Mouse (Mus musculus) embryonic facial prominence, embryonic 12.5 days (tissue): ENCODE measurements around the gene Il1rl1. TPM values are rescaled to one million over a fixed set of nuclear protein-coding genes. Genes with fewer than 3 reads are reported as not detected.

Experiments
- ATAC-seq: fragments of 200-750 bp; cut with Nextera tagmentation; 2 replicates; pipeline ENCODE4 v1.8.0; 2017; ENCODE audit not compliant: insufficient number of reproducible peaks, insufficient read depth, low FRiP score, low TSS enrichment
- H3K27ac ChIP-seq: fragments of 300-500 bp; sonication (generic); 2 replicates; pipeline ENCODE4 v1.5.1; 2016; ENCODE audit warnings: mild to moderate bottlenecking
- H3K27me3 ChIP-seq: fragments of 300-500 bp; sonication (generic); 2 replicates; pipeline ENCODE4 v1.6.1; 2016; ENCODE audit warnings: mild to moderate bottlenecking, moderate library complexity
- H3K36me3 ChIP-seq: fragments of 300-500 bp; sonication (generic); 2 replicates; pipeline ENCODE4 v1.6.1; 2016; ENCODE audit warnings: mild to moderate bottlenecking
- H3K4me1 ChIP-seq: fragments of 300-500 bp; sonication (generic); 2 replicates; pipeline ENCODE4 v1.6.1; 2016
- H3K4me2 ChIP-seq: fragments of 300-500 bp; sonication (generic); replicated peaks from 2 replicates; pipeline ENCODE4 v1.6.1; 2016; ENCODE audit warnings: mild to moderate bottlenecking, moderate library complexity
- H3K4me3 ChIP-seq: fragments of 300-500 bp; sonication (generic); 2 replicates; pipeline ENCODE4 v1.5.1; 2016; ENCODE audit warnings: mild to moderate bottlenecking
- H3K9ac ChIP-seq: fragments of 300-500 bp; sonication (generic); 2 replicates; pipeline ENCODE4 v1.6.1; 2016; ENCODE audit warnings: mild to moderate bottlenecking, moderate library complexity
- H3K9me3 ChIP-seq: fragments of 300-500 bp; sonication (generic); 2 replicates; pipeline ENCODE4 v1.6.1; 2016; ENCODE audit warnings: mild to moderate bottlenecking, moderate library complexity
- WGBS: fragments of 180-500 bp; shearing (Covaris S2); methylation state at CpG from one replicate; pipeline ENCODE4 v1.1.7; 2016; 5-methylcytosine and 5-hydroxymethylcytosine counted together
- polyA plus RNA-seq: library from polyadenylated mRNA; unstranded; fragments of >200 nt; fragmentation: Nextera tagmentation; extraction: Ambion mirVana; gene quantifications from 2 replicates; pipeline ENCODE4 v1.2.1, GENCODE M21; 2016

Il1rl1 gene
- 0.11 and 0.27 TPM in 2 replicates for polyA plus RNA-seq

DNA sequence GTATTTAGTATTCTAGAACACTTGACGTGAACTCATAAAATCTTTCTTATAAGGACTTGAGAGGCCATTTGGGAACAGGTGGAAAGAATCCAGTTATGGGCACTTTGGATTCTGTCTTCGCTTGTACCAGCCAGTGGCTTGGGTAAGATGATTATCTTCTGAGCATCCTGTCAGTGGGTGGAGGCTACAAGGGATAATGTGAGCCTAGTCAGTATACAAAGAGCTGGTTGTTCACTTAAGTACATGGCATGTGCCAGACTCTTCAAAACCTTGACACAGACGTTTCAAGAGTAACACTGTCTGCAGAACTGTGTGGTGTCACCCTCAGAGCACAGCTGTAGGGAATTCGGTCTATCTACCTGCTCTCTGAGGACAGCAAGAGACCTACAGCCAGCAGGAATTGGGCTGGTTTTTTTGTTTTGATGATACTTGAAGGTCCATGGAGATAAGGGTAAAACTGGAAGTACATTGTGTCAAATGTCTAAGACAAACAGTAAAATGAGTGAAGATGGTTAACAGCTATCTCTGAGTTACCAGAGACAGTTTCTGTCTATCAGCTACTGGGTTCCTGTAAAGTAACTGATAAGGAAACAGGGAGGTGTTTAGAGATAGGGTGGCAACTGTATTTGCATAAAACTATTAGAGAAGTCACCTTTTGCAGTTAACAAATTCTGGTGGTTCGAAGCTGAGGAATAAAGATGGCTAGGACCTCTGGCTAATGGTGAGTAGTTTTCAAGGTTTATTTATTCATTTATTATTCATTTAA lies at the start of gene Il1rl1:
Il1rl1 (plus strand) TSS at position 661 of the 766 bp plus-strand sequence.
- Histone ChIP-seq H3K27ac (no peak within 1 kb of the TSS), H3K4me2 (no peak within 1 kb of the TSS), H3K27me3 (no peaks in the 10 kb centered on the region), H3K36me3 (no peaks in the 10 kb centered on the region), H3K4me3 (no peak within 1 kb of the TSS), H3K9ac (no peak within 1 kb of the TSS), H3K9me3 (no peaks in the 10 kb centered on the region), H3K4me1 (no peaks in the 10 kb centered on the region)
- ATAC-seq: no peak
- 74% methylated on average over 5 of the region's 5 CpGs for WGBS

DNA sequence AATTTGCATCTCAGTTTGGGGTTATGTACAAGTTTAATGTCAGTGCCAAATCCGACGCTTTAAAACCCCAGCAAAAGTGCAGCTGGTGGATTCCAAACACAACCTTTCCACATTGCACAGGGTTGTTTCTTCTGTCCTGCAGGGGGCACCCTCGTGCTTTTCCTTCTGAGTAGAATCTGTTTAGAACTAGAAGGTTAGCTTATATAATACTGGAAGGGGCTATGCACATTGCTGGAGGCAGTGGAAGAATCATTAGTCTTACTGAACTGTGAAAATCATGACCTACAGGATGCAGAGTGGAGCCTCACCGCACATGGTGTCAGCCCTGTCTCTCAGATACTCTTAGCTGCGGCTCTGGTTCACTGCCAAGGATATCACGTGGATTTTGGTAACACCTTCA lies 49.3 kb upstream of the Il1rl1 start:
- Histone ChIP-seq H3K36me3 (no peaks in the 10 kb centered on the region), H3K4me1 (peaks cover 5% of the 10 kb centered on the region; the same call in 1 of the 2 replicates), H3K27ac (no peak overlapping the region), H3K4me2 (no peak overlapping the region), H3K9me3 (no peaks in the 10 kb centered on the region), H3K9ac (no peak overlapping the region), H3K4me3 (no peak overlapping the region), H3K27me3 (no peaks in the 10 kb centered on the region)
- ATAC-seq: no peak
- 57% methylated on average over 6 of the region's 6 CpGs for WGBS

DNA sequence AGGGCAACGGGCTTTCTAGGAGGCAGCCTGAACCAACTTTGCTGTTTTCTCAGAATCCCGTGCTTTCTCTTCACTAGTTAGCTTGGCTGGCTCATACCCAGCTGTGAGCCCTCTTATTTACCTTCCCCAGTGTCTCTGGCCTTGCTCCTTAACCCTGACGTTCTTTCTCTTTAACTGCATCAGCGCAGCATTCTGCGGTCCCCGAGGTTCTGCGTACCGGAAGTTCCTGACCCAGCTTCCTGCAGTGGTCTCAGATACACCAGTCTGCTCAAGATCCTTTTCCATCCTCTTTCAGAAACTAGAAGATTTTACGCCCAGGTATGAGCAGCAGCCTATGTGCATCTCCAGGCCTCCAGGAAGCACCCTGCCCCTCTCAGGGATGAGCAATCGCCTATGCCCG lies 48.4 kb upstream of the Il1rl1 start:
- Histone ChIP-seq H3K9ac (no peak overlapping the region), H3K4me3 (no peak overlapping the region), H3K9me3 (no peaks in the 10 kb centered on the region), H3K27ac (no peak overlapping the region), H3K4me1 (no peaks in the 10 kb centered on the region), H3K4me2 (no peak overlapping the region), H3K36me3 (no peaks in the 10 kb centered on the region), H3K27me3 (no peaks in the 10 kb centered on the region)
- ATAC-seq: no peak
- 81% methylated on average over 11 of the region's 11 CpGs for WGBS

DNA sequence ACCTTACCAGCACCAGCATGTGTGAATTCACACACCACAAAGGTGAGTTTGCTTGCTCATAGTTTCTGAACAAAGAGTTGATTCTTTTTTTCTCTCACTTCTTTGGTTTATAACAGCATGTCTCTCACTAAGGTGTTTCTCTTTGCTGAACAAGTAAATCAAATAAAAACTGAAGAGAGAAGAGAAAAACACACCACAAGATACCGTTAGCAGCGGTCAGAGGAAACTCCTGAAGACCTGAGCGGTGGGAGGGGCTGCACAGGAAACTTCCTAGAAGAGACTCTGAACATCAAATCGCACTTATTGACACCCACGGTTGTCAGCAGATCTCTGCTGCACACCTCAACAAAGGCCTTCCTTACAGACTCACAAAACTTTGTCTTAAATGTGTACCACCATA lies 46.5 kb upstream of the Il1rl1 start:
- H3K4me3 ChIP-seq: no peak overlapping the region
- WGBS: 79% methylated on average over 5 of the region's 5 CpGs
- no peaks in the 10 kb centered on the region for H3K9me3 ChIP-seq
- H3K4me2 ChIP-seq: no peak overlapping the region
- H3K27ac ChIP-seq: no peak overlapping the region
- H3K36me3 ChIP-seq: no peaks in the 10 kb centered on the region
- H3K9ac ChIP-seq: no peak overlapping the region
- no peak for ATAC-seq
- no peaks in the 10 kb centered on the region for H3K4me1 ChIP-seq
- H3K27me3 ChIP-seq: no peaks in the 10 kb centered on the region

DNA sequence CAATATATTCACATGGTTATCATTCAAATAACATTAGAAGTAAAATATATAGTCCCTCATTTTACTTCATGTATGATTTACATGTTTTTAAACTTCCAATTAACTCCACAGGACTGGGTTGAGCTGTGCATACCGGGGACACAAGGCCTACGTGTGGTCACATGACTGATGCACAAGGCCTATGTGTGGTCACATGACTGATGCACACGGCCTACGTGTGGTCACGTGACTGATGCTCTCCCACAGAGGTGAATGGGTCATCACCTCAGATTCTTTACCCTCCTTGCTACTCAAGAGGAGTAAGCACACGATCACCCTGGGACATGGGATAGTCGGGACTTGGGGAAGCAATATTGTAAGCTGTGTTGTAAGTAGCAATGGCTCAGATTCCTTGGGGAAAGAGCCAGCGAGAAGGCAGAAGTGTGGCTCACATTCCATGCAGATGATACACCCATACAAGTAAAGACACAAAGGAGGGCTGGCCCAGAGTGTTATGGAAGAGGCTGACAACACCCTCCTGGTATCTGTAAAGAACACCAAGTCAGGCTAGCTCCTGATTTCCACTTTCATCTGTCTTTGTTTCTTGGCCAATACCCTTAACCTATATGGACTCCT lies 44.3 kb upstream of the Il1rl1 start:
- Histone ChIP-seq H3K4me3 (no peak overlapping the region), H3K36me3 (no peaks in the 10 kb centered on the region), H3K9ac (no peak overlapping the region), H3K27ac (no peak overlapping the region), H3K4me2 (no peak overlapping the region), H3K27me3 (no peaks in the 10 kb centered on the region), H3K4me1 (no peaks in the 10 kb centered on the region), H3K9me3 (no peaks in the 10 kb centered on the region)
- WGBS: 89% methylated on average over 8 of the region's 8 CpGs
- no peak for ATAC-seq

DNA sequence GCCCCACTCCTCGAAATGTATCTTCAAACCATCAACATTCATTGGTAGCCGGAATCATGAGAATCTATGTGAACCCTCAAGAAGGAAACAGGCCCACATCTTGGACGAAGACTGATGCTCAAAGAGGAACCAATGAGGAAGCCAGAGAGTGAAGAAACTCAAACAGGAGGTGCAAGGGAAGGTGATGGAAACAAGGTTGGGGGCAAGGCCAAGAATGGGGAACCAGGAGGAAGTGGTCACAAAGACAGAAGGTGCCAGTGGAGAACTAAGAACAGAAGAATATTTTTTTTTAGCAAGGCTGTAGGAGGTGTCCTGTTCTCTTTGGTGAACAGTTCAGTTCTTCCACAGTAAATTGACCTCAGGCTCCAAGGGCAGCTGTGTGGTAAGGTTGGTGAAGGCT lies 38.0 kb upstream of the Il1rl1 start:
- Histone ChIP-seq H3K4me1 (no peaks in the 10 kb centered on the region), H3K27me3 (no peaks in the 10 kb centered on the region), H3K27ac (no peak overlapping the region), H3K36me3 (no peaks in the 10 kb centered on the region), H3K9ac (no peak overlapping the region), H3K4me2 (no peak overlapping the region), H3K9me3 (no peaks in the 10 kb centered on the region), H3K4me3 (no peak overlapping the region)
- 84% methylated on average over 3 of the region's 3 CpGs for WGBS
- ATAC-seq: no peak

DNA sequence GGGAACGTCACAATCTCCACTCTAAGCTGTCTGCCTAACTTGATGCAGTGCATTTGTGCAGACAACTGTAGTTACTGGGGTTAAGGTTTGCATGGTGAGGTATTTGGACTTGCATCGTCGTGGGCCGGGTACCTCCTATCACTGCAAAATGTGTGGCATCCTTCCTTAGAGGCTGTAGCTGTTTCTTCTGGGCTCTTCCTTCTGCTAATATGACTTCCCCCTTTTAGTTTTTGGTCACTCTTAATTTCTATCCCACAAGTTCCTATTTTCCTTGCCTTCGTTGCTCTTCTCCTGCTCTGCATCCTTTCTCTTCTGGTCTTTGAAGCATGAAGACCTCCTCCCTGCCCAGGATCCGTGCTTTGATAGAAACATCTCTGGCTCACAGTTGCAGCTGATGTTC lies 36.8 kb upstream of the Il1rl1 start:
- Histone ChIP-seq H3K4me2 (no peak overlapping the region), H3K4me1 (no peaks in the 10 kb centered on the region), H3K36me3 (no peaks in the 10 kb centered on the region), H3K4me3 (no peak overlapping the region), H3K9ac (no peak overlapping the region), H3K9me3 (no peaks in the 10 kb centered on the region), H3K27ac (no peak overlapping the region), H3K27me3 (no peaks in the 10 kb centered on the region)
- ATAC-seq: no peak
- WGBS: 87% methylated on average over 6 of the region's 6 CpGs

DNA sequence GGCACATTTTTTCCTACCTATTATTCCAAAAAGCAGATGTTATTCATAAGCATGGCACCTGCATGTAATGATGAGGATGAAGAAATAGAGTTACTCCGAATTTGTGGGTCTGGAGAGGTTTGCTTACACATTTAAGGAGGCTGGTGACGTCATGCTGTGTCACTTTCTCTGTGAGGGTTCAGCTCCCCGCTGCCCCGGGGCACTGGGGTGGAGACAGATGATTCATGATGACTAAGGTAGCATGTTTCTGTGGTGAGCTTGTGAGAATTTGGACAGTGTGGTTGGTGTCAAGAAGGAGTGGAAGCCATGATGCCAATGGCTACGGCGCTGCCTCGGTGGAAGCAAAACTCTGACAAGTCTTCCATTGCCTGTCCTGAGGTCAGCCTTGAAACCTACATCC lies 36.2 kb upstream of the Il1rl1 start:
- H3K4me3 ChIP-seq: no peak overlapping the region
- no peak overlapping the region for H3K9ac ChIP-seq
- H3K36me3 ChIP-seq: no peaks in the 10 kb centered on the region
- no peaks in the 10 kb centered on the region for H3K9me3 ChIP-seq
- no peak for ATAC-seq
- H3K4me2 ChIP-seq: no peak overlapping the region
- no peaks in the 10 kb centered on the region for H3K27me3 ChIP-seq
- no peaks in the 10 kb centered on the region for H3K4me1 ChIP-seq
- WGBS: 85% methylated on average over 7 of the region's 7 CpGs
- H3K27ac ChIP-seq: no peak overlapping the region

DNA sequence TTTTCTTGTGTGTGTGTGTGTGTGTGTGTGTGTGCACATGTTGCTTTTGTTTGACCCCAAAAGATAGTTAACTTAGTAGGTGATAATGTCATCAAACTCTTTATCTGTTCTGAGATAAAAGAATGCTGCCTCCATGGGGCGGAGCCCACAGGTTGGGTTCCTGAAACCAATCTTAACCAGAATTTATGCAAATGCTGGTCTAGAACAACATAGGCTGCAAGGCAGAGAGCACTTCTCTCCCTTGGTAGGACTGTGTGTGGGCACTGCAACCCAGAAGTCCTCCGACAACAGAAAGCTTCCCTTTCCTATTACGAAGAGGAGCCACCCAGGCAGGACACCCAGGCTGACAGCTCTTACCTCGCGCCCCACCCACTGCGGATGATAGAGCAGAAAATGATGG lies 29.7 kb upstream of the Il1rl1 start:
- Histone ChIP-seq H3K4me2 (no peak overlapping the region), H3K36me3 (no peaks in the 10 kb centered on the region), H3K9me3 (no peaks in the 10 kb centered on the region), H3K27ac (no peak overlapping the region), H3K27me3 (no peaks in the 10 kb centered on the region), H3K4me1 (no peaks in the 10 kb centered on the region), H3K4me3 (no peak overlapping the region), H3K9ac (no peak overlapping the region)
- ATAC-seq: no peak
- 93% methylated on average over 6 of the region's 6 CpGs for WGBS

DNA sequence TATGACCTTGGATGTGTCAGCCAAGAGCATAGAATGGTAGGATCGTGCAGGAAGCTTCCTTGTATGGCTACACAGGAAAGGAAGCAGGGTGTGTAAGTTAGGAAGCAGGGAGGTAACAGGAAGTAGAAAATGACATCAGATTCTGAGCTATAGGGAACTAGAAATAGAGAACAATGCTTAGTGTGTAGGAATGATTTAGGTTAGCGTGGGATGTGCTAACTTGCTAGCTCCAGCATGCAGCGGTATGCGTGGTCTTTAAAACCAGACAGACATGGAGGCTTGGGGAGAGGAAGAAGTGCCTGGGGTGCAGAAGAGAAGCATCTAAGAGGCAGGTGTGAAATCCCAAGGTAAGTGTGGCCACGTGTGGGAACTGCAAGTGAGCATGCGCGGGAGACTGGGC lies 24.7 kb upstream of the Il1rl1 start:
- Histone ChIP-seq H3K9ac (no peak overlapping the region), H3K9me3 (no peaks in the 10 kb centered on the region)
- WGBS: 81% methylated on average over 7 of the region's 7 CpGs

DNA sequence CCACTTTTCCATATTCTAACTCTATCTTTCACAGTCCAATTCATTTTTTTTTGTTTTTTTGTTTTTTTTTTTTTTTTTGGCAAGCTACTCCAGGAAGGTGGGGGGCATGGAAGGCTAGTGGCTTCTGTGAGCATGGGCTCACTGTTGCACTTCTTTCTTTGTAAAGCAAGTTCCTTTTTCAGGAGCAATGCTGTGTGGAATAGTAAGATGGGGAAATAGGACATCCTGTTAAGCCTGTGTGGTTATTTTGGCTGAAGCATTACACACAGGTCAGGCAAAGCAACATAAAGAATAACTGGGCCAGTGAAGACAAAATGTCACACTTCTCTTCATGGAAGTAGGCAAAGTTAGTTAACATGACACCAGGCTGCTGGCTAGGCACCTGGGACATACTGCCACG lies 19.5 kb upstream of the Il1rl1 start:
- no peak for ATAC-seq
- H3K4me3 ChIP-seq: no peak overlapping the region
- no peaks in the 10 kb centered on the region for H3K36me3 ChIP-seq
- H3K9ac ChIP-seq: no peak overlapping the region
- WGBS: 60% methylated on average over 1 of the region's 1 CpGs
- H3K27ac ChIP-seq: no peak overlapping the region
- H3K27me3 ChIP-seq: no peaks in the 10 kb centered on the region
- no peak overlapping the region for H3K4me2 ChIP-seq
- no peaks in the 10 kb centered on the region for H3K9me3 ChIP-seq
- H3K4me1 ChIP-seq: no peaks in the 10 kb centered on the region

More for the DNA sequence above, 24.7 kb upstream of the Il1rl1 start:
- Histone ChIP-seq H3K27me3 (no peaks in the 10 kb centered on the region), H3K4me1 (no peaks in the 10 kb centered on the region), H3K4me3 (no peak overlapping the region), H3K27ac (no peak overlapping the region), H3K36me3 (no peaks in the 10 kb centered on the region), H3K4me2 (no peak overlapping the region)
- ATAC-seq: no peak

DNA sequence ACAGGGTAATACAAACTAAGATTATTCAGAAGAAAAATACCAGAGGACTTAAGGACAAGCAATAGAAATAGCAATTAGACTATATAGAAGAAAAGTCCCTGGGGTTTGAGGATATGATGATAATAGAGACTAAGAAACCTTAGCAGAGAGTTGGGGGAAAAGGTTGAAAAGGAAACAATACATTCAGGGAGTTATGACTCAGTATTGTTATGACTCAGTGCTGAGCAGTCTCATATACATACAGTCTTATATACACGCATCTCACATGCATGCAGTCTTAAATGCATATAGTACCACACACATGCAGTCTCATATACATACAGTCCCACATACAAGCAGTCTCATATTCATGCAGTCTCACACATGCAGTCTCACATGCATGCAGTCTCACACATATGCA lies 16.3 kb upstream of the Il1rl1 start:
- Histone ChIP-seq H3K36me3 (no peaks in the 10 kb centered on the region), H3K27ac (no peak overlapping the region), H3K9me3 (no peaks in the 10 kb centered on the region), H3K4me3 (no peak overlapping the region), H3K27me3 (no peaks in the 10 kb centered on the region), H3K4me2 (no peak overlapping the region), H3K4me1 (no peaks in the 10 kb centered on the region), H3K9ac (no peak overlapping the region)
- ATAC-seq: no peak
- 90% methylated on average over 1 of the region's 1 CpGs for WGBS
